ENCODE assay signal across 8 mouse cellular contexts in genomic region chr14:54108311-54109074, GRCm38 (mm10).
DNase-seq lines count a peak whose midpoint lies in the region; ATAC-seq lines count a peak whose summit lies in the region.

No protein-coding gene starts in this region.

- peak; percentile 3 for DNase-seq in cerebellum, adult 11 months
- no peak for DNase-seq in cerebellum, adult 11-12 months
- peak; percentile 11 to 22 for DNase-seq in spleen, postnatal 36 days (ENCODE audit: low spot score in 2 of 2)
- DNase-seq in spleen, postnatal 10 days (ENCODE audit: low spot score in 2 of 2) = no peak
- DNase-seq in kidney, postnatal 10 days = peak; percentile 85

- H3K9me3 ChIP-seq in heart, embryonic 13.5 days = no peaks in the 10 kb centered on the region
- H3K9me3 ChIP-seq in neural tube, embryonic 13.5 days = no peaks in the 10 kb centered on the region

- H3K36me3 ChIP-seq in heart, embryonic 13.5 days = no peaks in the 10 kb centered on the region
- no peaks in the 10 kb centered on the region for H3K36me3 ChIP-seq in neural tube, embryonic 13.5 days

- H3K9ac ChIP-seq in heart, embryonic 13.5 days = no peak overlapping the region
- no peak overlapping the region for H3K9ac ChIP-seq in neural tube, embryonic 13.5 days

- H3K4me2 ChIP-seq in heart, embryonic 13.5 days = peak overlapping the region; percentile 46
- no peak overlapping the region for H3K4me2 ChIP-seq in neural tube, embryonic 13.5 days

- no peak overlapping the region for H3K4me3 ChIP-seq in heart, embryonic 13.5 days
- H3K4me3 ChIP-seq in neural tube, embryonic 13.5 days = no peak overlapping the region

- H3K4me1 ChIP-seq in heart, embryonic 13.5 days = peaks cover 46% of the 10 kb centered on the region
- H3K4me1 ChIP-seq in neural tube, embryonic 13.5 days (replicated peaks) = peaks cover 23% of the 10 kb centered on the region

- WGBS in heart, embryonic 13.5 days = 12% methylated on average over 9 of the region's 9 CpGs
- 11% methylated on average over 9 of the region's 9 CpGs for WGBS in neural tube, embryonic 13.5 days

- H3K27ac ChIP-seq in heart, embryonic 13.5 days (replicated peaks) = no peak overlapping the region
- H3K27ac ChIP-seq in neural tube, embryonic 13.5 days (replicated peaks) = no peak overlapping the region

- no peaks in the 10 kb centered on the region for H3K27me3 ChIP-seq in heart, embryonic 13.5 days (replicated peaks)
- H3K27me3 ChIP-seq in neural tube, embryonic 13.5 days = no peaks in the 10 kb centered on the region

- 0 out of 2 replicates have a peak, but pooled peaks have one; percentile 42 for ATAC-seq in heart, embryonic 13.5 days (ENCODE audit: extremely low read depth, insufficient number of reproducible peaks, low FRiP score, low TSS enrichment)
- peak; percentile 87 for ATAC-seq in neural tube, embryonic 13.5 days (ENCODE audit: low read depth)
- no peak for ATAC-seq in granulocyte monocyte progenitor cell, adult 5-6 weeks (replicated peaks; ENCODE audit: poor library complexity, severe bottlenecking)

Comparison
In these comparisons a context has a peak if more than half of its experiments do, and no peak if none do; other contexts are left out.
1. DNase-seq: peak in cerebellum, adult 11 months (single experiment), spleen, postnatal 36 days (2 of 2) and kidney, postnatal 10 days (single experiment); none in cerebellum, adult 11-12 months (single experiment) and spleen, postnatal 10 days (0 of 2).